ENCODE assay signal across 15 mouse cellular contexts in genomic region chr5:108679909-108680308, GRCm38 (mm10). TPM values are rescaled to one million over a fixed set of nuclear protein-coding genes. Genes with fewer than 3 reads are reported as not detected.
DNase-seq lines count a peak whose midpoint lies in the region; ATAC-seq and TF ChIP-seq lines count a peak whose summit lies in the region.
"Had no signal": no experiment of that assay in that cellular context is flagged by ENCODE, and none has a peak within 500 bp of the region (broad histone marks: within the 10 kb centered on the region; RNA-seq: fewer than 3 reads in every experiment).

No protein-coding gene starts in this region.

- H3K4me2 ChIP-seq in forebrain, postnatal 0 days (ENCODE audit: low read depth) = no peak overlapping the region
- H3K4me2 ChIP-seq in liver, embryonic 14.5 days (ENCODE audit: low read depth) = no peak overlapping the region
- no peak overlapping the region for H3K4me2 ChIP-seq in liver, embryonic 12.5 days
- H3K4me2 ChIP-seq: limb, embryonic 13.5 days had no signal

- peaks cover 9% of the 10 kb centered on the region for H3K4me1 ChIP-seq in forebrain, postnatal 0 days (ENCODE audit: insufficient read depth)
- peaks cover 17% of the 10 kb centered on the region for H3K4me1 ChIP-seq in forebrain, embryonic 10.5 days
- H3K4me1 ChIP-seq in liver, embryonic 14.5 days (replicated peaks; ENCODE audit: control insufficient read depth in 2 of 2, insufficient read depth in 2 of 2, low read length in 1 of 2) = peaks cover 30 to 31% of the 10 kb centered on the region in 2 experiments
- H3K4me1 ChIP-seq in liver, embryonic 12.5 days = peaks cover 50% of the 10 kb centered on the region
- peaks cover 25% of the 10 kb centered on the region for H3K4me1 ChIP-seq in E14TG2a.4 (replicated peaks; ENCODE audit: low read depth, low read length)
- H3K4me1 ChIP-seq in cortical plate, adult 2 months (ENCODE audit: control insufficient read depth, insufficient read depth, low read length) = peaks cover 5% of the 10 kb centered on the region; the same call in 1 of the 2 replicates

- no peak for ATAC-seq in forebrain, postnatal 0 days
- ATAC-seq in liver, embryonic 14.5 days (ENCODE audit: insufficient read depth) = no peak
- ATAC-seq in liver, embryonic 12.5 days = no peak
- ATAC-seq: inflammation-experienced regulatory T-cells, adult 6 months had no signal

- H3K36me3 ChIP-seq in forebrain, postnatal 0 days (ENCODE audit: insufficient read depth) = no peaks in the 10 kb centered on the region
- H3K36me3 ChIP-seq in forebrain, embryonic 10.5 days (replicated peaks) = peaks cover 5% of the 10 kb centered on the region; the same call in 1 of the 2 replicates
- H3K36me3 ChIP-seq in liver, embryonic 14.5 days (replicated peaks; ENCODE audit: control insufficient read depth, insufficient read depth, low read depth) = no peaks in the 10 kb centered on the region; the same call in 1 of the 2 replicates
- 0 out of 2 replicates have a peak, but pooled peaks cover 5% of the 10 kb centered on the region for H3K36me3 ChIP-seq in liver, embryonic 12.5 days
- H3K36me3 ChIP-seq in E14TG2a.4 (ENCODE audit: insufficient read depth, low read length) = 0 out of 2 replicates have a peak, but pooled peaks cover 3% of the 10 kb centered on the region

- no peak for TF ChIP-seq POLR2A in cortical plate, adult 2 months (IDR thresholded peaks at IDR 0.05; ENCODE audit: extremely low read depth, insufficient read depth, low read length)

- DNase-seq in forebrain, postnatal 0 days = no peak
- no peak for DNase-seq in forebrain, embryonic 10.5 days (ENCODE audit: extremely low spot score, low spot score)
- DNase-seq in liver, embryonic 14.5 days (ENCODE audit: low read depth in 3 of 3, low spot score in 3 of 3) = no peak
- DNase-seq in B cell, adult 2 months = no peak
- DNase-seq in MN1 (ENCODE audit: low spot score) = no peak
- DNase-seq: adrenal gland, postnatal 14 days; cerebellum, adult 11 months had no signal

- WGBS in forebrain, postnatal 0 days = 51% methylated on average over 3 of the region's 3 CpGs
- WGBS in forebrain, embryonic 10.5 days = 53% methylated on average over 3 of the region's 3 CpGs
- 35% methylated on average over 3 of the region's 3 CpGs for WGBS in liver, embryonic 14.5 days (ENCODE audit: insufficient replicate concordance)
- 37% methylated on average over 3 of the region's 3 CpGs for WGBS in liver, embryonic 12.5 days (ENCODE audit: insufficient replicate concordance)

- H3K27me3 ChIP-seq in forebrain, postnatal 0 days (ENCODE audit: insufficient read depth, low read length) = no peaks in the 10 kb centered on the region
- no peaks in the 10 kb centered on the region for H3K27me3 ChIP-seq in forebrain, embryonic 10.5 days (ENCODE audit: poor library complexity, severe bottlenecking)
- H3K27me3 ChIP-seq in liver, embryonic 14.5 days (ENCODE audit: control insufficient read depth, insufficient read depth, low read length) = no peaks in the 10 kb centered on the region
- no peaks in the 10 kb centered on the region for H3K27me3 ChIP-seq in liver, embryonic 12.5 days (replicated peaks)
- H3K27me3 ChIP-seq in E14TG2a.4 (ENCODE audit: insufficient read depth, low read length) = peaks cover 15% of the 10 kb centered on the region
- H3K27me3 ChIP-seq: limb, embryonic 13.5 days had no signal

- no peak overlapping the region for H3K4me3 ChIP-seq in forebrain, postnatal 0 days (ENCODE audit: low read depth, low read length)
- H3K4me3 ChIP-seq in forebrain, embryonic 10.5 days = no peak overlapping the region
- no peak overlapping the region for H3K4me3 ChIP-seq in liver, embryonic 14.5 days (ENCODE audit: insufficient read depth in 1 of 2, low read depth in 2 of 2, low read length in 2 of 2)
- no peak overlapping the region for H3K4me3 ChIP-seq in liver, embryonic 12.5 days
- no peak overlapping the region for H3K4me3 ChIP-seq in E14TG2a.4 (replicated peaks; ENCODE audit: low read length)
- H3K4me3 ChIP-seq in cortical plate, adult 2 months (ENCODE audit: insufficient read depth, low read length) = no peak overlapping the region
- H3K4me3 ChIP-seq: limb, embryonic 13.5 days; myocyte had no signal

- peak; percentile 29; the same call in 1 of the 2 replicates for TF ChIP-seq CTCF in forebrain, postnatal 0 days (IDR thresholded peaks at IDR 0.05; ENCODE audit: low read depth)
- peak; percentile 83 for TF ChIP-seq CTCF in liver, embryonic 14.5 days (IDR thresholded peaks at IDR 0.05; ENCODE audit: low read depth)
- peak; percentile 29 for TF ChIP-seq CTCF in E14TG2a.4 (conservative IDR thresholded peaks at IDR 0.05; ENCODE audit: low read length)
- peak; percentile 36 for TF ChIP-seq CTCF in cortical plate, adult 2 months (IDR thresholded peaks at IDR 0.05; ENCODE audit: extremely low read depth, insufficient read depth, low read length)

- no peak overlapping the region for H3K27ac ChIP-seq in forebrain, postnatal 0 days (ENCODE audit: low read depth, low read length)
- H3K27ac ChIP-seq in forebrain, embryonic 10.5 days = no peak overlapping the region
- no peak overlapping the region for H3K27ac ChIP-seq in liver, embryonic 14.5 days
- no peak overlapping the region for H3K27ac ChIP-seq in liver, embryonic 12.5 days
- H3K27ac ChIP-seq in cortical plate, adult 2 months (ENCODE audit: insufficient read depth, low read length) = no peak overlapping the region
- H3K27ac ChIP-seq: limb, embryonic 13.5 days; macrophage had no signal

- TF ChIP-seq EP300 in liver, embryonic 14.5 days (IDR thresholded peaks at IDR 0.05; ENCODE audit: low read depth) = no peak

- no peak overlapping the region for H3K9ac ChIP-seq in forebrain, postnatal 0 days
- H3K9ac ChIP-seq in liver, embryonic 14.5 days (replicated peaks) = no peak overlapping the region
- no peak overlapping the region for H3K9ac ChIP-seq in liver, embryonic 12.5 days
- H3K9ac ChIP-seq: limb, embryonic 13.5 days had no signal

- H3K9me3 ChIP-seq in forebrain, postnatal 0 days (ENCODE audit: low read length) = no peaks in the 10 kb centered on the region
- H3K9me3 ChIP-seq in forebrain, embryonic 10.5 days = no peaks in the 10 kb centered on the region
- no peaks in the 10 kb centered on the region for H3K9me3 ChIP-seq in liver, embryonic 14.5 days (ENCODE audit: control insufficient read depth, low read length)
- H3K9me3 ChIP-seq in liver, embryonic 12.5 days (replicated peaks) = no peaks in the 10 kb centered on the region
- no peaks in the 10 kb centered on the region for H3K9me3 ChIP-seq in E14TG2a.4 (ENCODE audit: low read length)
- H3K9me3 ChIP-seq: limb, embryonic 13.5 days had no signal

RNA-seq across cellular contexts. Expression of gene Slc26a1, which starts 4.5 kb away (rescaled TPM):
- total RNA-seq in forebrain, postnatal 0 days (2014; rRNA removed) = 4.4 and 6.9 TPM in 2 replicates
- polyA plus RNA-seq in forebrain, postnatal 0 days (2015; fragmentation: Nextera tagmentation; extraction: Ambion mirVana) = 2.6 and 3.9 TPM in 2 replicates
- polyA plus RNA-seq in forebrain, embryonic 10.5 days (2016; fragmentation: Nextera tagmentation; extraction: Ambion mirVana) = 0.77 and 1.0 TPM in 2 replicates
- polyA plus RNA-seq in liver, embryonic 14.5 days (2012; rRNA removed) = 15.3 and 17.9 TPM in 2 replicates
- 12.6 and 15.5 TPM in 2 replicates for polyA plus RNA-seq in liver, embryonic 14.5 days (2014; fragmentation: Nextera tagmentation; extraction: Ambion mirVana)
- polyA plus RNA-seq in liver, embryonic 12.5 days (2016; fragmentation: Nextera tagmentation; extraction: Ambion mirVana) = 12.7 and 12.9 TPM in 2 replicates
- 1.2 and 1.4 TPM in 2 replicates for polyA plus RNA-seq in cortical plate, adult 2 months (2012; rRNA removed)
- total RNA-seq: heart, postnatal 25 days had no signal
- polyA plus RNA-seq: macrophage had no signal

RNA-seq across cellular contexts. Expression of gene Dgkq, which starts 10.4 kb away (rescaled TPM):
- 54.5 and 59.5 TPM in 2 replicates for total RNA-seq in forebrain, postnatal 0 days (2014; rRNA removed)
- polyA plus RNA-seq in forebrain, postnatal 0 days (2015; fragmentation: Nextera tagmentation; extraction: Ambion mirVana) = 8.6 and 11.6 TPM in 2 replicates
- 11.3 and 13.3 TPM in 2 replicates for polyA plus RNA-seq in forebrain, embryonic 10.5 days (2016; fragmentation: Nextera tagmentation; extraction: Ambion mirVana)
- 4.7 TPM in 2 replicates for polyA plus RNA-seq in liver, embryonic 14.5 days (2012; rRNA removed)
- 1.9 and 2.3 TPM in 2 replicates for polyA plus RNA-seq in liver, embryonic 14.5 days (2014; fragmentation: Nextera tagmentation; extraction: Ambion mirVana)
- 6.2 and 7.1 TPM in 2 replicates for polyA plus RNA-seq in liver, embryonic 12.5 days (2016; fragmentation: Nextera tagmentation; extraction: Ambion mirVana)
- polyA plus RNA-seq in cortical plate, adult 2 months (2012; rRNA removed) = 54.6 and 58.7 TPM in 2 replicates

RNA-seq across cellular contexts. Expression of gene Fgfrl1, which starts 12.3 kb away (rescaled TPM):
- 13.8 and 17.1 TPM in 2 replicates for total RNA-seq in forebrain, postnatal 0 days (2014; rRNA removed)
- 5.5 and 7.1 TPM in 2 replicates for polyA plus RNA-seq in forebrain, postnatal 0 days (2015; fragmentation: Nextera tagmentation; extraction: Ambion mirVana)
- polyA plus RNA-seq in forebrain, embryonic 10.5 days (2016; fragmentation: Nextera tagmentation; extraction: Ambion mirVana) = 10.4 and 12.3 TPM in 2 replicates
- polyA plus RNA-seq in liver, embryonic 14.5 days (2012; rRNA removed) = 11.0 and 12.7 TPM in 2 replicates
- 5.9 and 7.4 TPM in 2 replicates for polyA plus RNA-seq in liver, embryonic 14.5 days (2014; fragmentation: Nextera tagmentation; extraction: Ambion mirVana)
- 18.0 and 18.6 TPM in 2 replicates for polyA plus RNA-seq in liver, embryonic 12.5 days (2016; fragmentation: Nextera tagmentation; extraction: Ambion mirVana)
- 35.3 and 35.7 TPM in 2 replicates for polyA plus RNA-seq in cortical plate, adult 2 months (2012; rRNA removed)

RNA-seq across cellular contexts. Expression of gene Idua, which starts 19.8 kb away (rescaled TPM):
- 5.7 and 8.7 TPM in 2 replicates for total RNA-seq in forebrain, postnatal 0 days (2014; rRNA removed)
- polyA plus RNA-seq in forebrain, postnatal 0 days (2015; fragmentation: Nextera tagmentation; extraction: Ambion mirVana) = 4.3 and 6.3 TPM in 2 replicates
- polyA plus RNA-seq in forebrain, embryonic 10.5 days (2016; fragmentation: Nextera tagmentation; extraction: Ambion mirVana) = 10.2 and 11.0 TPM in 2 replicates
- polyA plus RNA-seq in liver, embryonic 14.5 days (2012; rRNA removed) = 3.0 and 3.1 TPM in 2 replicates
- 2.5 and 2.9 TPM in 2 replicates for polyA plus RNA-seq in liver, embryonic 14.5 days (2014; fragmentation: Nextera tagmentation; extraction: Ambion mirVana)
- polyA plus RNA-seq in liver, embryonic 12.5 days (2016; fragmentation: Nextera tagmentation; extraction: Ambion mirVana) = 5.9 TPM in 2 replicates
- polyA plus RNA-seq in cortical plate, adult 2 months (2012; rRNA removed) = 24.0 and 29.1 TPM in 2 replicates

RNA-seq across cellular contexts. Expression of gene Tmem175, which starts 50.3 kb away (rescaled TPM):
- total RNA-seq in forebrain, postnatal 0 days (2014; rRNA removed) = 17.5 and 27.2 TPM in 2 replicates
- polyA plus RNA-seq in forebrain, postnatal 0 days (2015; fragmentation: Nextera tagmentation; extraction: Ambion mirVana) = 32.2 and 34.8 TPM in 2 replicates
- 17.6 TPM in 2 replicates for polyA plus RNA-seq in forebrain, embryonic 10.5 days (2016; fragmentation: Nextera tagmentation; extraction: Ambion mirVana)
- 8.2 and 11.1 TPM in 2 replicates for polyA plus RNA-seq in liver, embryonic 14.5 days (2012; rRNA removed)
- polyA plus RNA-seq in liver, embryonic 14.5 days (2014; fragmentation: Nextera tagmentation; extraction: Ambion mirVana) = 12.8 and 15.0 TPM in 2 replicates
- 16.1 and 17.8 TPM in 2 replicates for polyA plus RNA-seq in liver, embryonic 12.5 days (2016; fragmentation: Nextera tagmentation; extraction: Ambion mirVana)
- polyA plus RNA-seq in cortical plate, adult 2 months (2012; rRNA removed) = 62.8 and 67.4 TPM in 2 replicates

Comparison
In these comparisons a context has a peak if more than half of its experiments do, and no peak if none do; other contexts are left out.
1. CTCF ChIP-seq: peak in every context shown above with its lines; median percentile 83 in liver, embryonic 14.5 days; 36 in cortical plate, adult 2 months; 29 in forebrain, postnatal 0 days; 29 in E14TG2a.4.